Mouse (Mus musculus) MN1 (cell line): ENCODE measurements around the gene Clmp.
"Not testable (repeated sequence)": the region's sequence is repeated elsewhere in the genome, so short reads cannot be mapped to it uniquely, and the experiment has no call there.

Experiments used
- DNase-seq: peaks from one replicate; pipeline ENCODE4 v3.0.0-alpha.2; 2016; ENCODE audit warnings: low spot score

Clmp gene

DNA sequence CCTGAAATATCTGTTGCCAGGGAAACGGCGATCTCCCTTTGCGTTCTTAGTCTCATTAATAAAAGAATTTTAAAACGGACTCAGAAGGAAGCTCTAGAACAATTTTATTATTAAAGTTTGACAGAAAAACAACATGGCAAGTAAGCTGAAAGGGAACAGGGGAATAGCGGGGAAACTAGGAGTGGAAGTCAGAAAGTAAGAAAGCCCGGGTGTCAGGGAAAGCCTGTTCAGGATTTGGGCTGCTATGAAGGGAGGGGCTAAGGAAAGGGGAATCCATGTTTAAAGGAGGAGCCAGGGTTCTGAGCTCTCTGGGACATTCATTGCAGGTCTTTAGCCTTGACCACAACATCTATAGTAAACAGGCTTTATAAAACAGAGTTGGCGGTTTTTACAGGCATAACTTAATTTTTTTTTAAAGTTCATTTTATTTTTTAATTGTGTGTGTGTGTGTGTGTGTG is 45.9 kb downstream of the Clmp start:
- DNase-seq, result peak; percentile 52

DNA sequence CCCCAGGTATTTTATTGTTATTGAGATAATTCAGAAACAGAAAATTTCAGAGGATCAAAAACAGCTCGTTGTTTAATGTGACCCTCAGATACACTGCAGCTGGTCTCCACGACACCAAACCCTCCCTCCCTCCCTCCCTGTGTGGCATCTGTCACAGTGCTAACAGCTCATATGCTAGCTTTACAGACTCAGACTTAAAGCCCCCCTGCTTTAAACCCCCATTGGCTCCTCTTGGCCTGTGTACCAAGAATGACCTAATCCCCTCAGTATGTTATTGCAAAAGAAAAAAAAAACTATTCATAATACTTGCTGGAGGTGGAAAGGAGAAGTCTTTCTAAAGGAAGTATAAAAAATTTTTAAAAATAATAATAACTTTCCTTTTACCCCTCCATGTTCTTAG is 46.5 kb downstream of the Clmp start:
- no peak for DNase-seq

DNA sequence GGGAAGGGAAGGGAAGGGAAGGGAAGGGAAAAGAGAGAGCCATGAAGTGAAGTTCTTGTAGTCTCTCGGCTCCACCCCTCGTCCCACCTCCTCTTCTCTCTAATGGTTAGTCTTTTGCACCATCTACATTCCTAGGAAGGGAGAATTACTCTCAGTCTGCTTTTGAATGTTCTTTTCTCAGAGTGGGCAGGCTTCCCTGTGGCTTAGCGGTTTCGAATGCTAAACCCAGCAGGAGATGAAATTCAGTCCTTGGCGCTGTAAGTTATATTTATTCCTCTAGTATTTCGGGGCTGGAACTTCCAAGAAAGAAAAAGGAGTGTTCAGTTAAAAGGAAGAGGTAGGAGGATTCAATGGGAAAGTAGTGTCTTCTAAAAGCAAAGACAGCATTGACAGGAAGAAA is 51.4 kb downstream of the Clmp start:
- DNase-seq, result no peak

DNA sequence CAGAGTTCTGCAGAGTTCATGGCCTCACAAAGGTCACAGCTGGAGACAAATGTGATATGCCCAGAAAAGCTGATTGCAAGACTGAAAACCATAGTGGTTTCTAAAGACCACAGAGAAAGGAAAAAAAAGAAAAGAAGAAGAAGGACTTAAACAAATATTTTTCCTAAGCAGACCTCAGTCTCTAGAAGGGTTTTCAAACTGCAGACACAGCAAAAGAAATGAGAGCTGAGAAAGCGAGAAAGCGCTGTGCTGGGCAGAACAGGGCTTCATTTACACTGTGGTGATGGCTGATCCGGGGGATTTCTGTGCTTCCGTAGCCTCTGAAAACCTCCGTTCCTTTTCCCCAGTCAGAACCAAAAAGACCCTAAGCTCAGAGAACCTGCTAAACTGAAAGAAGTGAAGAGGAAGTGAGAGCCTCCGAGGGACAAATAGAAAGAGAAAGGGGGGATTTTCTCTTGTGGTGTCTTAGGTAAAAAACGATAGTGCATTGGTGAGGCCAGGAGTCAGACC is 57.8 kb downstream of the Clmp start:
- DNase-seq, result no peak

DNA sequence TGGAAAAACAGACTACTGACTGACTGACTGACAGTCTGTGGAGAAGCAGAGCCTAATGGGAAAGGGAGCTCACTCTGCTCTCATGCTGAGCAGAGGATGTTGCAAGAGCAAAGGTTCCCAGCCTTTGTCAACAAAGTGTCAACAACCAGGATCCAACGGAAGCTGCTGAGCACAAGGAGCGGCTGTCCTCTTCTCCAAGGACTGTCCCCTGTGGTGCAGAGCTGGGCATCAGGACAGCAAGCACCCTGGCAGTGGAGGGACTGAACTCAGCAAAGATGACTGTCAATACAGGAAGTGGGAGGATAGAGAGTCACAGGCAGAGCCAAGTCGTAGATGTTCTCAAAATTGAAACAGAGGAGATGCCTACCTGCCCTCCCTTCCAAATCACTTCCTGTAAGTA is 58.5 kb downstream of the Clmp start:
- no peak for DNase-seq

DNA sequence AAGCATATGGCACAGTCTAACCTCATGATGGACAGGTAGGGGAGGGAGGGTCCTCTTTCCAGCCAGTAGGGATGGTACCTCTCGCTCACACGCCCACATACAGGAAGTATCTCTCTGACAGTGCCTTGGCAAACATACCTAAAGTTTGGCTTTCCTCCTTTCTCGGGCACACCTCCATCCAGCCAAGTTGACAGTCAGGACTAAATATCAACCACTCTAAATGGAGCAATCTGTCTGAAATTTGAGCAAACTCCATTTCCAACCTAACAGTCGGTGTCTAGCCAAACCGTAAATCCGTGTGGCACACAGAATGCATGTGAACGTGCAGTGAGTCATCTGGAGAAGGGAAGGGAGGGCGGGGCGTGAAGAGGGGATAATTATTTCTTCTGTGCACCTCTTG is 61.0 kb downstream of the Clmp start:
- no peak for DNase-seq

DNA sequence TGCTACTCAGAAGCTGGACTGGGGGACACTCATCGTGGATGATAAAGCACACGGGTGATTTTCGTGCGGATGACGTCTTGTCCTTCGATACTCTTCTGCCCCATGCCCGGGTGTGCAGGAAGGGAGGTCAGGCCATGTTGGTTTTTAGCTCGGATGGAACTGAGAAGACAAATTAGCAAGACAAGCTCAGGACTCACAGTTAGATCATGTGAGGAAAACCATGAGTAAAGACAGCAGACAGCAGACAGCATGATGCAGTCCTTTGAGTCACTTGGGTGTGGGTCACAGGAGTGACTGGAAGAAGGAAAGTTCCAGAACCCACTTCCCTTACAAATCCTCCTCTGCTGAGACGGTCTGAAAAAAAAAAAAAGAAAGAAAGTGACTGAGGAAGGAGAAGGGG is 61.5 kb downstream of the Clmp start:
- no peak for DNase-seq

DNA sequence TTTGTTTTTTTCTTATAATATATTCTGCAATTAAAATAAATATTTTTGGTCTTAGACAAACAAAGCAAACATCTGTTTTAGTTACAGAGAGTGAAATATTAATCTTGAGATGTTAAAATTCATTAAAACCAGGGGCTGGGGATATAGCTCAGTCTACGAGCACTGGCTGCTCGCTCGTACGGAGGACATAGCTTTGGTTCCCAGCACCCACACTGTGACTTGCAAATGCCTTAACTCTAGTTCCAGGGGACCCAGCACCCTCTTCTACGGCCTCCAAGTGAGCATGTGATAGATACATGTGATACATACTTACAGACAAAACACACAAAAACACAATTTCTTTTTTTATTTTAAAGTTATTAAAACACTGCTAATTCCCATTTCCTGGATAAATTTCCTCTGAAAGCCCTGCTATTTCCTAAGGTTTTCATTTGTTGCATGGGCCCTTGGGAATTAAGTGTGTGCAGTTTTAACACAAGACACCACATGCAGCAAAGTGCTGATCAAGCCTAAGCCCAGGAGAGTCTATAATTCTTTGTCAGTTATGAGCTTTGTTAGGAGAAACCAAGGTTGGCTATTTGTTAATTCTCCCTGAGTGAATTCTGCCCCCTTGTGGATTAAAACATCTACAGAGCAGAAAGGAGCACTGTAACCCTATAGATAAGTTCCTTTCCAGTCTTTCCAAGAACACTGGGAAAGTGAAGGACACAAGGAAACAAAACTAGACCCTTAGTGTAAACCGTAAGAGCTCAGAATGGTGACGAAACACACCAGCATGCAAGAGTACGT is 64.3 kb downstream of the Clmp start:
- DNase-seq, result peak; percentile 77

DNA sequence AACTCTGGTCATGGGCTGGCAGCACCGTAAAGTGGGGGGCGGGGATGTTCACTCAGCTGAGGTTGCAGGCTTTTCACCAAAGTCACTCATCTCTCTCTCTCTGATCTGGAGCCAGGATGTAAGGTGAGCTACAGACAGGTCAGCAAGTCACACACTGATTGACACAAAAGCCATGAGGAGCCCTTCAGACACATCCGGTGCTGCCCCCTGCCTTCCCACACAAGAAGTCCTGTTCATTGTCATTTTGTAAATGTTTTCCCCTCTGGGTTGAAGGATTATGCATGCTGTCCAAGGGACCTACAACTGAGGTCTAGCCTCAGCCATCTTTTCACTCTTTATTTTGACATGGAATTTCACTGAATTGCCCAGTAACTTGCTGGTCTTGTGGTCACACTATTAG is 66.0 kb downstream of the Clmp start:
- no peak for DNase-seq

DNA sequence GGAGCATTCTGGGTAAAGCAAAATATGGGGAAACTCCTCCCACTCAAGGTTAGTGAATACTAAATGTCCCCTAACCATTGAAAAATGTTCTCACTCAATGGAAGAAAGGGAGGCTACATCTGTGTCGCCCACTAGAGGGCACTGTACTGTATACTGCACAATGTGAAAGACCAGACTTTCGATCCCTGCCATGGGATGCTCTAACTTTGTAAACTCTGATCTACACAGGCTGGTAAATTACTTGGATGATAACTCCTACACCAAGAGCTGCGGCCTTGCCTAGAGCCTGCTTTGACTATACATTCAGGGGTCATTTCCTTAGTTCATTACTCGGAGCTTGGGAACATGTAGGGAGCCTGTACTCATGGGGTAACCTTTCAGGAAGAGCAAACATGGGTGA is 70.6 kb downstream of the Clmp start:
- DNase-seq, result peak; percentile 83

DNA sequence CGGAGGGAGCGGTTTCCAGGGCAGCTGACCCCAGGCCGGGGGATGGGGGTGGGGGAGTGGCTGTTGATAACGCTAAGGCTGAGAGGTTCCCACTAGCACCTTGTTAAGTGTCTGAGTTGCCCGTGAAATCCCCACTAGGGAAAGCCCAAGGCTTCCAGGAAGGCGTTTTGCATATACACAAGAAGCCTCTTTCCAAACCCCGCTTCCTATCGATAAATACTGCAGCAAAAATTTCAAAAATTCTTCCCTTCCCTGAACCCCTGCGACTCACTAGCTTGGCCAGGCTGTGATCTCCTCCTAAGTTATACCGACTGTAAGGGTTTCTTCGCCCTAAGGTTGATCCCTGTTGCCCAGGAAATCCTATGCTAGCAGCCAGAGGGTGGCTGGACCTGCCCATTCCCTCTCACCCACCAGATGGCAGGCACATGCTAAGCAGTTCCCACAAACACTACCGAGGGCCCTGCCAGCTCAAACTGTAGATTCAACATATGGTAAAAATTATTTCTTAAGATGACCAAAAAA is 71.4 kb downstream of the Clmp start:
- DNase-seq, result peak; percentile 81

DNA sequence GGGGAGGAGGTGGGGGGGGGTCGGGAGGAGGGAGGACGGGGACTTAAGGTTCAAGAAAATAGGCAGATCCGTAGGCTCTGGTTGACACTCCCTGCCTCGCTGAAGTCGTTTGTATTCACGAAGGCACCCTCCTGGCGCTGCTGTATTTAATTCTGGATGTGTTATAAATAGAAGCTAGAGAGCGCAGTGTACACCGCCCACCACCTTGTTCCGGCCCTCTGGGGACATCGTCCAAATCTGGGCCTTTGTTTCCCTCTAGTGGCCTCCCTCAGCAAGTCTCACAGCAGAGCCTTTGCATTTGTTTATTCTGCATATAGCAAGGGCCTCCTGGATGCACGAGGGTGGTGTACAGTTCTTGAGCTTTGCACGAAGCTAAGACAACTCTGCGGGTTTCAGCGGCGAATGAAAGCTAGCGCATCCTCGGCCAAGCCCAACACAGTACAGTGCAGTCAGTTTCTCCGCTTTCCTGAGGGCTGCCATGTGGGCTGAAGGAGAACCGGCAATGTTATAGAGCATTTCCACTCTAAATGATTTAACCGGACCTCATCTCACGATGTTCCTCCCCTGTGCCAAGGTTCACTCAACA is 72.0 kb downstream of the Clmp start:
- peak; percentile 94 for DNase-seq

DNA sequence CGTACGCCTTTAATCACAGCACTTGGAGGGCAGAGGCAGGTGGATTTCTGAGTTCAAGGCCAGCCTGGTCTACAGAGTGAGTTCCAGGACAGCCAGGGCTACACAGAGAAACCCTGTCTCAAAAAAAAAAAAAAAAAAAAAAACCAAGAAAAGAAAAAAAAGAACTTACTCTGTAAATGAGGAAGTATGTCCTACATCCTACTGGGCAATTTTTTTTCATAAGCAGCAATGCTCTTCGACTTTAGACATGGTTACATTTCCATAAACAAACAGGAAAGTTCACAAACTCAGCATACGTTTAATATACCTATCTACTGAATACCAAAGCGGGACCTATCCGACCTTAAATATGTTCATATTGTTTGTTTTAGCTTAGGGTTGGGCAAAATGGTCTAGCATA is 76.6 kb downstream of the Clmp start:
- DNase-seq, result no peak

DNA sequence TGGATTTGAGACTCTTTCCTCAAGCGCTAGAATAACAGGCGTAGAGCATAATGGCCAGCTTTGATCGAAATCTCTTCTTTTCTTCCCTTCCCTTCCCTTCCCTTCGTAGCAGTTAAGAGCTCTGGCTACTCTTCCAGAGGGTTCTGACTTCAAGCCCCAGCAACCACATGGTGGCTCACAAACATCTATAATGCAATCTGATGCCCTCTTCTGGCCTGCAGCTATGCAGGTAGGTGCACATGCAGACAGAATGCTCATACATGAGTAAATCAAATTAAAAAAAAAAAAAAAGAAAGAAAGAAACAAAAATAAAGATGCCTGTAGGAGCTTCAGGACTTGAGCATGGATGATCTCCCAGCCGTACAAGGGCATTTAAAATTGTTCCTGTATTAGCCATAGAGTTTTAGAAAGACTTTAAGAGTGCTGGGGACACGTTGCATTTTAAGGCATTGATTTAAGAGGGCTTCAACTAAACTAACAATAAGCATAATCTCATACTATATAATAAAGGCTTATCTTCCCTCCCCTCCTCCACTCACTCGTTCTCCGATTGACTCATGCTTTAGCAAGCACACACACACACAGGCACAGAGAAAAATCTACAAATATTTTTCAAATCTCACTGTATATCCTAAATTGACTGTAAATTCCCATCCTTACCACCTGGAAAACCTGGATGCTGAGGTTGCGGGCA is 79.3 kb downstream of the Clmp start:
- DNase-seq, result no peak

DNA sequence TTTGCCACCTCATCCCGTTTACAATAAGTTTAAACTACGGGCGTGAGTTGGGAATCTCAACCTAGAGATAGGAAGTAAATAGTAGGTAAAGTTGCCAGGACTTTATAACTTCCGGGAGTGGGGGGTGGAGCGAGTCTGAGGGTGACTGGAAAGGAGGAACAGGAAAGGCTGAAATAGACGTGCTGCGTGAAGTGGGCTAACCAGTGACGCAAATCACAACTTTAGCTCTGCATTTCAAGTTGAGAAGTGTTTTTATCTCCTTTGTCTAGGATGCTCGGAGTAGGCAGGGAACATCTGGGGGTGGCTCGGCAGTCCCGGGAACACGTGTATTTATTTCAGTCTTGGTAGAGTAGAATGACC is 79.8 kb downstream of the Clmp start:
- DNase-seq, result no peak

DNA sequence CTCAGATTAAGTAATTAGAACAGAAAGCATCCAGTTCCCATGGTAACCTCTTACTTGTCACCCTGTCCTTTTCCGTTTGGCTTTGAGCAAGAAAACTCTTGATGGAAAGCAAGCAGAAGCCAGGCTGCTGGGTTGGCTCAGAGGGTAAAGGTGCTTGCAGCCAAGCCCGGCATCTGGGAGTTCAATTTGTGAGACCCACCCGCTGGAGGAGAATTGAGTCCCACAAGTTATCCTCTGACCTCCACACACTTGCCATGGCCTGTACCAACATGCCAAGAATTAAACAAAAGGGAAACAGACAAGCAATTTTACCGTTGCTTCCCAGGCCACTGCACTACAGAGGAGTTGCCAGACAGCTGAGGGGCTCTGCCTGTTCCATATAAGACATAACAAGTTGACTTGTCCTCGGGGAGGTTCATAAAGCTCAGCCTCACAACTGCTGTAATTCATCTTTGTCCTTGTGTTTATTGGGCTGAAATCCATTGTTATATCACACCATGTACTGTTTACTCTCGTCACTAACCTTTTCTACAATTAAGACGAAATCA is 80.4 kb downstream of the Clmp start:
- DNase-seq, result no peak

DNA sequence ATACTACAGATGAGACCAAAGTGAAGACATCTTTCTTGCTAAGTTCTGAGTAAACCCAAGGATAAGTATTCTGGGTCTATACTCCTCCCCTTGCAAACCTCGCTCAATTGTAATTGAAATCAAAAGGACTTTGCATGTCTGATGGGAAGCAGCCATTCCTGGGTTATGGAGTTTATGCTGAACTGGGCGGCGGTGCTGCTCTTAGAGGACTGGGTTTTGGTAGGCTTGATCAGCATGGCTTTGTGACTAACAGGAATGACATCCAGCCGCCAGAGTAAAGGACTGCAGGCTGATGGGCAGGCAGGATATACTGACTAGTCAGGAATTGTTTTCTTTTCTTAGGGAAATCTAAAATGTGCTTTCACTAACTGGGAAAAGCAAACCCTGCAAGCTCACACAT is 82.2 kb downstream of the Clmp start:
- DNase-seq, result no peak

DNA sequence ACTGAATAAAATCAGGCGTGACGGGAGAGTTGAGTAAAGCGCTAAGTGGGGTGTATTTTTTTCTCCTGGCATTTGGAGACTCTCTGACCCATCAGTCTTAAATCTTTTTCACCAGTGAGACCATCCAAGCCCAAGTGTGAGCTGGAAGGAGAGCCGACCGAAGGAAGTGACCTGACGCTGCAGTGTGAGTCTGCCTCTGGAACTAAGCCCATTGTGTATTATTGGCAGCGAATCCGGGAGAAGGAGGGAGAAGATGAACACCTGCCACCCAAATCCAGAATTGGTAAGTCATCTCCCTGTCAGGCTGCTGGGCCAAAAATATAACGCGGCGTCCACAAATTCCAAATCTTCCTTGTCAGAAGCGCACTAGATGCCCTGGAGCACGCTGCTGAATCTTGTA is 86.5 kb downstream of the Clmp start:
- no peak for DNase-seq

DNA sequence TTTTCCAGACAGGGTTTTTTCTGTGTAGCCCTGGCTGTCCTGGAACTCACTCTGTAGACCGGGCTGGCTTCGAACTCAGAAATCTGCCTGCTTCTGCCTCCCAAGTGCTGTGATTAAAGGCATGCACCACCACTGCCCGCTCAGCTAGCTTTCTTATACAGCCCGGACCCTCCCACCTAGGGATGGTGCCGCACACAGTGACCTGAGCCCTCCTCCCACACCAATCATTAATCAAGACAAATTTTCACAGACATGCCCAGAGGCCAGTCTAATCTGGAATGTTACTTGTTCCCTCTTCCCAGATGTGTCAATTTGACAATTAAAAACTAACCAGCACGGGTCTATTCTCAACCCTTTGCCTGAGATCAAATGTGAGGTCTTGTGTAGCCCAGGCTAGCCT is 87.4 kb downstream of the Clmp start:
- not testable (repeated sequence) for DNase-seq

DNA sequence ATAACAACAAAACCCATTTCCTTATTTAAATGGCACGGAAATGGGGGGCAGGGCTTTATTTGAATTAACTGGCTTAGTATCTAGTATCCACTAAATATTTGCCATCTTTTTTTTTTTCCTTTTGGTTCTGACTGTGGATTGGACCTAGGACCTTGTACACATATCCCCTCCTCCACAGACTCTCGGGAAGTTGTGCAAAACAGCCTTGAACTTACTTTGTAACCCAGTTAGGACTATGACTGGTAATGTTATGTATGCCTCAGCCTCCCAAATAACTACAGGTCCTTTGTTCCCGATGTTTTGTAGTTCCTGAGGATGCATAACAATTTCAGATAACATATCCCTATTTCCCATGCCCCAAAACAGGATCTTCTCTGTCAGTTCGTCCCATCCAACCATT is 88.1 kb downstream of the Clmp start:
- DNase-seq, result no peak

DNA sequence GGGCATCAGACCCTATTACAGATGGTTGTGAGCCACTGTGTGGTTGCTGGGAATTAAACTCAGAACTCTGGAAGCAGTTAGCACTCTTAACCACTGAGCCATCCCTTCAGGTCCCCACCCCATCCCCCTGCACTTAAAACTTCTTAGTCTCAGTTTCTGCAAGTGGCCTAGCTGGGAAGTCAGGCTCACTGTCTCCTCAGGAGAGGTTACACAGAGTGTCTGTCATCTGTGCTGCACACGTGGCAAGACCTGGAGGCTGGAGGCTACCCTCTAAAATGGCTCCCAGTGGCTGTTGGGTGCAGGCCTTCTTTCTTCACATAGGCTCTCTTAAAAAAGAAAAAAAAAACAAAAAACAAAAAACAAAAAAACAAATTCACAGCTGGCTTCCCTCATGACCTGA is 90.3 kb downstream of the Clmp start:
- DNase-seq, result peak; percentile 48

DNA sequence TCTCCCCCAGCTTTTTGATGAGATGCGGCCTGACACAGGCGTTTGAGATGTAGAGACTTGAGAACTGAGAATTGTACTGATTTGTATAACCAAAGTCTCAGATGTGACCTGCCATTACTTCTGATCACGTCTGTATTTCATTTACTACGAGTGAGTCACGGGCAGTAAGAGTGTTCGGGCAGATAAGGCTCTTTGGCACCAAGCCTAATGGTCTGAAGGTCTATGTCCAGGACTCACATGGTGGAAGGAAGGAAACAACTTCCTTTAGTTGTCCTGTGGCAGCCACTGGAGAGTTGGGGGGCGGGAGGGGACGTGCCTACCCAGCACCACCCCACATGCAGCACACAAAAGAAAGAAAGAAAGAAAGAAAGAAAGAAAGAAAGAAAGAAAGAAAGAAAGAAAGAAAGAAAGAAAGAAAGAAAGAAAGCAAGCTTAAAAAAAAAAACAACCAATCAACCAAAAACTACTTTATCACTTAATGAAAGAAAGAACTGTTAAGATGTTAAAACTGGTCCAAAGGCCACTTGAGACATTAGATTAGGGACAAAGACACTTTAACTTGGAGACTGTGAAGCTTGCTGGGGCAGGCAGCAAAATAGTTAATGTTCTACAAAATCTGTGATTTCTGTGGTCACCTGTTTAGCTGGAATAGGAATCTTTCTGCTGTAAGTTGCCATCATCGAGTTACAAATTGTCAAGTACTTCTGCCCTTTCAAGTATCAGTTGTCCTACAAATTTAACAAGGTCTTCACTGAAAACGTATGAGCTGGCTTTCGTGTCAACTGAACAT is 90.9 kb downstream of the Clmp start:
- DNase-seq, result peak; percentile 78
